In genomic region chr8:84946528-84947240, GRCm38 (mm10) we compare ENCODE assay signal across 8 mouse cellular contexts. TPM values are rescaled to one million over a fixed set of nuclear protein-coding genes. Genes with fewer than 3 reads are reported as not detected.
DNase-seq lines count a peak whose midpoint lies in the region; ATAC-seq and TF ChIP-seq lines count a peak whose summit lies in the region.

Gene Rtbdn (plus strand): TSS chr8:84946991.

- peak within 1 kb of the TSS; percentile 32 for H3K4me3 ChIP-seq in lung, postnatal 0 days (ENCODE audit: low read depth, low read length)
- H3K4me3 ChIP-seq in cortical plate, adult 2 months (ENCODE audit: insufficient read depth, low read length) = peak within 1 kb of the TSS; percentile 37
- peak within 1 kb of the TSS; percentile 32 for H3K4me3 ChIP-seq in intestine, postnatal 0 days (ENCODE audit: low read depth, low read length)
- peak within 1 kb of the TSS; percentile 69 for H3K4me3 ChIP-seq in neural tube, embryonic 14.5 days (ENCODE audit: low read depth, low read length)

- H3K4me2 ChIP-seq in lung, postnatal 0 days (replicated peaks; ENCODE audit: low read depth, low read length) = peak within 1 kb of the TSS; percentile 55
- peak within 1 kb of the TSS; percentile 67 for H3K4me2 ChIP-seq in intestine, postnatal 0 days (replicated peaks; ENCODE audit: low read depth)
- H3K4me2 ChIP-seq in neural tube, embryonic 14.5 days (ENCODE audit: low read depth, low read length) = peak within 1 kb of the TSS; percentile 69

- peak; percentile 16; the same call in 1 of the 2 replicates for ATAC-seq in lung, postnatal 0 days
- no peak for ATAC-seq in intestine, postnatal 0 days
- no peak for ATAC-seq in neural tube, embryonic 14.5 days (ENCODE audit: low read depth)

- TF ChIP-seq EP300 in lung, postnatal 0 days (IDR thresholded peaks at IDR 0.05) = no peak

- H3K9ac ChIP-seq in lung, postnatal 0 days (replicated peaks; ENCODE audit: low read depth) = no peak within 1 kb of the TSS
- H3K9ac ChIP-seq in intestine, postnatal 0 days (ENCODE audit: low read depth, low read length) = no peak within 1 kb of the TSS
- H3K9ac ChIP-seq in neural tube, embryonic 14.5 days (replicated peaks; ENCODE audit: low read depth, low read length) = peak within 1 kb of the TSS; percentile 84

- no peak for DNase-seq in lung, postnatal 0 days (ENCODE audit: low spot score)
- no peak for DNase-seq in lung, postnatal 36 days
- DNase-seq in layer of hippocampus, adult 9-11 months = no peak
- DNase-seq in c-Kit-positive CD71-positive TER-119-positive erythroid progenitor cells, embryonic 14.5 days (ENCODE audit: low spot score) = no peak
- DNase-seq in kidney, postnatal 14 days = no peak

- WGBS in lung, postnatal 0 days = 9% methylated on average over 17 of the region's 17 CpGs
- 12% methylated on average over 17 of the region's 17 CpGs for WGBS in intestine, postnatal 0 days
- 7% methylated on average over 17 of the region's 17 CpGs for WGBS in neural tube, embryonic 14.5 days

- peaks cover 48% of the 10 kb centered on the region for H3K27me3 ChIP-seq in lung, postnatal 0 days (replicated peaks; ENCODE audit: insufficient read depth, low read length)
- H3K27me3 ChIP-seq in intestine, postnatal 0 days (replicated peaks; ENCODE audit: control insufficient read depth, insufficient read depth, low read length) = peaks cover 51% of the 10 kb centered on the region
- peaks cover 10% of the 10 kb centered on the region for H3K27me3 ChIP-seq in neural tube, embryonic 14.5 days (ENCODE audit: control insufficient read depth, insufficient read depth, low read length)

- no peaks in the 10 kb centered on the region for H3K4me1 ChIP-seq in lung, postnatal 0 days (ENCODE audit: insufficient read depth, low read depth, low read length)
- H3K4me1 ChIP-seq in cortical plate, adult 2 months (ENCODE audit: control insufficient read depth, insufficient read depth, low read length) = no peaks in the 10 kb centered on the region
- H3K4me1 ChIP-seq in intestine, postnatal 0 days (replicated peaks; ENCODE audit: control insufficient read depth, insufficient read depth, low read length) = no peaks in the 10 kb centered on the region
- H3K4me1 ChIP-seq in neural tube, embryonic 14.5 days (ENCODE audit: control insufficient read depth, insufficient read depth, low read length) = 0 out of 2 replicates have a peak, but pooled peaks cover 4% of the 10 kb centered on the region

- peak; percentile 46 for TF ChIP-seq CTCF in lung, postnatal 0 days (IDR thresholded peaks at IDR 0.05)
- TF ChIP-seq CTCF in cortical plate, adult 2 months (IDR thresholded peaks at IDR 0.05; ENCODE audit: extremely low read depth, insufficient read depth, low read length) = peak; percentile 26
- peak; percentile 52 for TF ChIP-seq CTCF in intestine, postnatal 0 days (IDR thresholded peaks at IDR 0.05; ENCODE audit: low read depth)

- no peaks in the 10 kb centered on the region for H3K9me3 ChIP-seq in lung, postnatal 0 days (ENCODE audit: low read length)
- H3K9me3 ChIP-seq in intestine, postnatal 0 days (ENCODE audit: control insufficient read depth) = no peaks in the 10 kb centered on the region
- H3K9me3 ChIP-seq in neural tube, embryonic 14.5 days (ENCODE audit: control insufficient read depth, low read length) = no peaks in the 10 kb centered on the region

- no peak for TF ChIP-seq POLR2A in cortical plate, adult 2 months (IDR thresholded peaks at IDR 0.05; ENCODE audit: extremely low read depth, insufficient read depth, low read length)

- H3K27ac ChIP-seq in lung, postnatal 0 days (ENCODE audit: low read length) = no peak within 1 kb of the TSS
- no peak within 1 kb of the TSS; the same call in 1 of the 2 replicates for H3K27ac ChIP-seq in cortical plate, adult 2 months (ENCODE audit: insufficient read depth, low read length)
- H3K27ac ChIP-seq in intestine, postnatal 0 days (ENCODE audit: low read depth, low read length) = no peak within 1 kb of the TSS
- peak within 1 kb of the TSS; percentile 79 for H3K27ac ChIP-seq in neural tube, embryonic 14.5 days (ENCODE audit: low read depth, low read length)

- H3K36me3 ChIP-seq in lung, postnatal 0 days (ENCODE audit: insufficient read depth, low read length) = no peaks in the 10 kb centered on the region
- H3K36me3 ChIP-seq in intestine, postnatal 0 days (ENCODE audit: control insufficient read depth, insufficient read depth) = no peaks in the 10 kb centered on the region
- H3K36me3 ChIP-seq in neural tube, embryonic 14.5 days (ENCODE audit: control insufficient read depth, insufficient read depth, low read length) = no peaks in the 10 kb centered on the region

RNA-seq across cellular contexts. Expression of gene Rtbdn, which starts in this region (rescaled TPM):
- not detected in 2 replicates for polyA plus RNA-seq in lung, postnatal 0 days (2015; fragmentation: Nextera tagmentation; extraction: Ambion mirVana)
- polyA plus RNA-seq in cortical plate, adult 2 months (2012; rRNA removed) = 6.0 and 6.1 TPM in 2 replicates
- 0.12 TPM in 2 replicates for polyA plus RNA-seq in intestine, postnatal 0 days (2015; fragmentation: Nextera tagmentation; extraction: Ambion mirVana)
- polyA plus RNA-seq in neural tube, embryonic 14.5 days (2014; fragmentation: Nextera tagmentation; extraction: Ambion mirVana) = 1.3 and 3.5 TPM in 2 replicates

Comparison
In these comparisons a context has a peak if more than half of its experiments do, and no peak if none do; other contexts are left out.
1. Peak in ATAC-seq, H3K4me3 ChIP-seq and H3K4me2 ChIP-seq in lung, postnatal 0 days; RNA of the gene not detected or under 1 TPM.